Mouse (Mus musculus) midbrain, embryonic 12.5 days (tissue): ENCODE measurements around the gene Eif3d. TPM values are rescaled to one million over a fixed set of nuclear protein-coding genes. Genes with fewer than 3 reads are reported as not detected.

Experiments
- ATAC-seq: fragments of 200-750 bp; cut with Nextera tagmentation; 2 replicates; pipeline ENCODE4 v1.8.0; 2017; ENCODE audit warnings: low read depth, moderate TSS enrichment, moderate library complexity; ENCODE audit not compliant: low FRiP score
- H3K27ac ChIP-seq: fragments of 300-500 bp; sonication (generic); replicated peaks from 2 replicates; pipeline ENCODE4 v1.5.1; 2016; ENCODE audit warnings: mild to moderate bottlenecking
- H3K27me3 ChIP-seq: fragments of 300-500 bp; sonication (generic); 2 replicates; pipeline ENCODE4 v1.6.1; 2016; ENCODE audit warnings: mild to moderate bottlenecking
- H3K36me3 ChIP-seq: fragments of 300-500 bp; sonication (generic); 2 replicates; pipeline ENCODE4 v1.6.1; 2016
- H3K4me1 ChIP-seq: fragments of 300-500 bp; sonication (generic); 2 replicates; pipeline ENCODE4 v1.6.1; 2016
- H3K4me2 ChIP-seq: fragments of 300-500 bp; sonication (generic); replicated peaks from 2 replicates; pipeline ENCODE4 v1.6.1; 2016; ENCODE audit warnings: mild to moderate bottlenecking, moderate library complexity
- H3K4me3 ChIP-seq: fragments of 300-500 bp; sonication (generic); 2 replicates; pipeline ENCODE4 v1.5.1; 2016; ENCODE audit warnings: mild to moderate bottlenecking
- H3K9ac ChIP-seq: fragments of 300-500 bp; sonication (generic); replicated peaks from 2 replicates; pipeline ENCODE4 v1.6.1; 2016; ENCODE audit warnings: mild to moderate bottlenecking, moderate library complexity
- H3K9me3 ChIP-seq: fragments of 300-500 bp; sonication (generic); 2 replicates; pipeline ENCODE4 v1.6.1; 2016; ENCODE audit warnings: mild to moderate bottlenecking
- WGBS: fragments of 180-500 bp; shearing (Covaris S2); methylation state at CpG from one replicate; pipeline ENCODE4 v1.1.7; 2016; 5-methylcytosine and 5-hydroxymethylcytosine counted together
- polyA plus RNA-seq: library from polyadenylated mRNA; unstranded; fragments of >200 nt; fragmentation: Nextera tagmentation; extraction: Ambion mirVana; gene quantifications from 2 replicates; pipeline ENCODE4 v1.2.1, GENCODE M21; 2016

Eif3d gene
- polyA plus RNA-seq, 1 experiment from 2014 or later, result 233 TPM

- Histone ChIP-seq H3K9ac (no peak overlapping the region), H3K4me2 (no peak overlapping the region), H3K9me3 (no peaks in the 10 kb centered on the region), H3K27ac (no peak overlapping the region), H3K4me3 (no peak overlapping the region), H3K4me1 (0 out of 2 replicates have a peak, but pooled peaks cover 3% of the 10 kb centered on the region), H3K36me3 (peaks cover 33% of the 10 kb centered on the region; the same call in 1 of the 2 replicates), H3K27me3 (no peaks in the 10 kb centered on the region)
- WGBS, result 93% methylated on average over 7 of the region's 7 CpGs
- ATAC-seq, result no peak
Observed at GRCm38 (mm10) chr15:77949061-77949460, 21.6 kb downstream of the Eif3d start.

- ATAC-seq, result no peak
- WGBS, result 93% methylated on average over 4 of the region's 4 CpGs
- no peak overlapping the region for H3K4me2 ChIP-seq
- no peak overlapping the region for H3K27ac ChIP-seq
- no peak overlapping the region for H3K9ac ChIP-seq
- peaks cover 44% of the 10 kb centered on the region for H3K36me3 ChIP-seq
- H3K4me3 ChIP-seq, result no peak overlapping the region
- no peaks in the 10 kb centered on the region for H3K27me3 ChIP-seq
- no peaks in the 10 kb centered on the region for H3K4me1 ChIP-seq
- H3K9me3 ChIP-seq, result no peaks in the 10 kb centered on the region
Observed at GRCm38 (mm10) chr15:77945711-77946110, 24.9 kb downstream of the Eif3d start.

- no peak overlapping the region for H3K4me2 ChIP-seq
- WGBS, result 84% methylated on average over 3 of the region's 3 CpGs
- no peaks in the 10 kb centered on the region for H3K4me1 ChIP-seq
- H3K27me3 ChIP-seq, result no peaks in the 10 kb centered on the region
- H3K27ac ChIP-seq, result no peak overlapping the region
- no peak for ATAC-seq
- H3K9me3 ChIP-seq, result no peaks in the 10 kb centered on the region
- peaks cover 29% of the 10 kb centered on the region for H3K36me3 ChIP-seq
- H3K9ac ChIP-seq, result no peak overlapping the region
- H3K4me3 ChIP-seq, result no peak overlapping the region
Observed at GRCm38 (mm10) chr15:77941563-77941962, 29.1 kb downstream of the Eif3d start.

GRCm38 (mm10) chr15:77938516-77938915 is 32.1 kb downstream of the Eif3d start:
- Histone ChIP-seq H3K4me2 (no peak overlapping the region), H3K4me1 (peaks cover 4% of the 10 kb centered on the region; the same call in 1 of the 2 replicates), H3K36me3 (peaks cover 15% of the 10 kb centered on the region), H3K4me3 (no peak overlapping the region), H3K9ac (no peak overlapping the region), H3K27ac (no peak overlapping the region), H3K27me3 (peaks cover 10% of the 10 kb centered on the region; the same call in 1 of the 2 replicates), H3K9me3 (no peaks in the 10 kb centered on the region)
- ATAC-seq, result no peak
- WGBS, result 66% methylated on average over 5 of the region's 5 CpGs

GRCm38 (mm10) chr15:77935673-77936375 is 34.8 kb downstream of the Eif3d start:
- no peak overlapping the region for H3K4me2 ChIP-seq
- no peaks in the 10 kb centered on the region for H3K9me3 ChIP-seq
- no peak for ATAC-seq
- H3K4me3 ChIP-seq, result no peak overlapping the region
- H3K9ac ChIP-seq, result no peak overlapping the region
- 83% methylated on average over 14 of the region's 14 CpGs for WGBS
- H3K27ac ChIP-seq, result no peak overlapping the region
- no peaks in the 10 kb centered on the region for H3K36me3 ChIP-seq
- H3K4me1 ChIP-seq, result peaks cover 6% of the 10 kb centered on the region; the same call in 1 of the 2 replicates
- peaks cover 14% of the 10 kb centered on the region; the same call in 1 of the 2 replicates for H3K27me3 ChIP-seq

DNA sequence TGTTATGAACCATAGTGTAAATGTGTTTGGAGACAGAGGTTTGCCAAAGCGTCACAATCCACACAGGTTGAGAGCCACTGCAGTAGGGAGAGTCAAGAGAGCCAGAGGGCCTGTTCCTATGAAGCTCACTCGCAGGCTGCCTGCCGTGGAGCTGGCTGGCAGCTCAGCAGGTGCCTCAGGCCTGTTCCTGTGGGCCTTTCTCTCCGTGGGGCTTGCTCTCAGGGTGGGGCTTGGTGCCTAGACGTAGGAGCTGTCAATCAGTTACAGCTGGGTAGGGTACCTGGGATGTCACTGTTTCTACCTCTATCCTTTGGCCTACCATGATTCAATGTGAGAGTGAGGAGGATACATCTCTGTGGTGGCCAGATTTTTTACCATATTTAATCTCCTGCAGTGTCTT is 35.6 kb downstream of the Eif3d start:
- 65% methylated on average over 5 of the region's 5 CpGs for whole genome bisulfite sequencing
- Histone ChIP-seq H3K27ac (no peak overlapping the region), H3K4me3 (no peak overlapping the region), H3K36me3 (no peaks in the 10 kb centered on the region), H3K4me1 (peaks cover 9% of the 10 kb centered on the region), H3K4me2 (no peak overlapping the region), H3K9ac (no peak overlapping the region), H3K9me3 (no peaks in the 10 kb centered on the region), H3K27me3 (peaks cover 14% of the 10 kb centered on the region; the same call in 1 of the 2 replicates)
- no peak for ATAC-seq

DNA sequence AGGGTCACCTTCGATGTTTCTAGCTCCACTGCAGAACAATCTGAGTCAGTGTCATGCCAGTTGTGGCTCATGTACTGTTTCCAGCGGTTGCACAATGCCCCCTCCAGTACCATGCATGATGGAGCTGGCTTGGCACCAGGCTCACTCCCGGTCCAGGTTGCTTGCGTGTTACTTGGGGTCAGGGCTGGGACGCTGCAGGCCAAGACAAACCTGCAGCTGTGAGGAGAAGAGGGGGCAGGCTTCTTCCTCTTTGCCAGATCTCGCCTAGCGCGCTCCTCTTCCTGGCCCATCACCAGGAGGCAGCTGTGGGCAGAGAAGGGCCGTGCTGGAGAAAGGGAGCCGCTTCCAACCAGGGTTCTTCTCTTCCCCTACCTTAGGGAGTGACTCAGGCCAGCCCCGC is 36.3 kb downstream of the Eif3d start:
- Histone ChIP-seq H3K4me2 (no peak overlapping the region), H3K4me3 (no peak overlapping the region), H3K4me1 (peaks cover 15% of the 10 kb centered on the region), H3K9ac (no peak overlapping the region), H3K36me3 (no peaks in the 10 kb centered on the region), H3K27me3 (peaks cover 14% of the 10 kb centered on the region; the same call in 1 of the 2 replicates), H3K27ac (no peak overlapping the region), H3K9me3 (no peaks in the 10 kb centered on the region)
- no peak for ATAC-seq
- 78% methylated on average over 11 of the region's 11 CpGs for WGBS

- H3K27me3 ChIP-seq, result peaks cover 14% of the 10 kb centered on the region; the same call in 1 of the 2 replicates
- H3K27ac ChIP-seq, result no peak overlapping the region
- H3K4me2 ChIP-seq, result peak overlapping the region; percentile 6
- no peak overlapping the region for H3K4me3 ChIP-seq
- H3K9me3 ChIP-seq, result no peaks in the 10 kb centered on the region
- ATAC-seq, result 0 out of 2 replicates have a peak, but pooled peaks have one; percentile 21
- H3K36me3 ChIP-seq, result no peaks in the 10 kb centered on the region
- peaks cover 16% of the 10 kb centered on the region for H3K4me1 ChIP-seq
- 1% methylated on average over 14 of the region's 14 CpGs for WGBS
- no peak overlapping the region; the same call in 1 of the 2 replicates for H3K9ac ChIP-seq
Observed at GRCm38 (mm10) chr15:77933770-77934169, 36.8 kb downstream of the Eif3d start.

DNA sequence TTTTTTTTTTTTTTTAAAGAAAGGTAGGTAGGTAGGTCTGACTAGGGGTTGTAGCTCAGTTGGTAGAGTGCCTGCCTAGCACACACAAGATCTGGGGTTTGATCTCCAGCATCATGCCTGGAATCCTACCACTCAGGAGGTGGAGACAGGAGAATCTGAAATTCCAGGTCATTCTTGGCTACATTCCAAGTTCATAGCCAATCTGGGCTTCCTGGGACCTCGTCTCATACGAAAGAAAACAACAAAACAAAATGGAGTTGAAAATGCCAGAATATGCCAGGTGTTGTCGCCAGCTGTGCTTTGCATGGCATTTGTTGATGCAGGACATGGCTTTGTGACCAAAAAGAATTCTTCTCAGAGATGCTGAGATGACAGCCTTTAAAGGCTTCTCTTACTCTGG is 37.4 kb downstream of the Eif3d start:
- 75% methylated on average over 3 of the region's 3 CpGs for WGBS

GRCm38 (mm10) chr15:77931689-77932016 is 39.0 kb downstream of the Eif3d start:
- Histone ChIP-seq H3K36me3 (no peaks in the 10 kb centered on the region), H3K27me3 (peaks cover 14% of the 10 kb centered on the region; the same call in 1 of the 2 replicates), H3K4me3 (no peak overlapping the region), H3K4me1 (peaks cover 32% of the 10 kb centered on the region), H3K9me3 (no peaks in the 10 kb centered on the region), H3K27ac (no peak overlapping the region), H3K9ac (no peak overlapping the region), H3K4me2 (no peak overlapping the region)
- ATAC-seq, result no peak
- 62% methylated on average over 6 of the region's 6 CpGs for WGBS

More for the DNA sequence above, 37.4 kb downstream of the Eif3d start:
- no peak overlapping the region for H3K27ac ChIP-seq
- peaks cover 14% of the 10 kb centered on the region; the same call in 1 of the 2 replicates for H3K27me3 ChIP-seq
- no peak overlapping the region for H3K4me2 ChIP-seq
- no peaks in the 10 kb centered on the region for H3K36me3 ChIP-seq
- H3K4me3 ChIP-seq, result no peak overlapping the region
- no peak overlapping the region; the same call in 1 of the 2 replicates for H3K9ac ChIP-seq
- no peaks in the 10 kb centered on the region for H3K9me3 ChIP-seq
- H3K4me1 ChIP-seq, result peaks cover 17% of the 10 kb centered on the region
- ATAC-seq, result no peak

- Histone ChIP-seq H3K9ac (no peak overlapping the region), H3K4me1 (peaks cover 32% of the 10 kb centered on the region), H3K4me3 (no peak overlapping the region), H3K36me3 (0 out of 2 replicates have a peak, but pooled peaks cover 5% of the 10 kb centered on the region), H3K27ac (no peak overlapping the region), H3K9me3 (no peaks in the 10 kb centered on the region), H3K4me2 (no peak overlapping the region), H3K27me3 (peaks cover 14% of the 10 kb centered on the region; the same call in 1 of the 2 replicates)
- WGBS, result 82% methylated on average over 6 of the region's 6 CpGs
- no peak for ATAC-seq
Observed at GRCm38 (mm10) chr15:77930986-77931688, 39.5 kb downstream of the Eif3d start.

DNA sequence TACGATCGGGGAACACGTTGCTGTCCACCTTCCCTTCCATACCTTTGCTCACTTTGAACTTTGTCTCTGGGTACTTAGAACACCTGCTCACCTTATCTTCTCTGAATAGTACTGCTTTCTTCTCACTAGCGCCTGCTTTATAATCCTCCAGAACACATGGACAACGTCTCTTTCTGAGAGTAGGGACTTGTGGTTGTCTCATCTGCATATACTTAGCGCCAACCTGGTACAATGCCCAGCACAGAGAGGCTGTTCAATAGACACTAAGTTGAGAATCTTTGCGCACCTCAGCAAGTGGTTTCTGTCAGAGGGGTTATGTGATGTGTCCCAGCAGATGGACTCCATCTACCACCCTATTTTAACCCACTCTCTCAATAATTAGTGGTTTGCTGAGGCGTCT is 40.8 kb downstream of the Eif3d start:
- Histone ChIP-seq H3K9me3 (no peaks in the 10 kb centered on the region), H3K4me3 (peak overlapping the region; percentile 62), H3K4me2 (peak overlapping the region; percentile 86), H3K36me3 (peaks cover 14% of the 10 kb centered on the region), H3K27ac (no peak overlapping the region), H3K27me3 (peaks cover 11% of the 10 kb centered on the region; the same call in 1 of the 2 replicates), H3K9ac (peak overlapping the region; percentile 59), H3K4me1 (peaks cover 32% of the 10 kb centered on the region)
- ATAC-seq, result no peak
- 50% methylated on average over 8 of the region's 8 CpGs for WGBS
